Mouse (Mus musculus) embryonic fibroblast, embryonic 13.5 days (primary cell): ENCODE results near the gene Prkd1. TPM values are rescaled to one million over a fixed set of nuclear protein-coding genes. Genes with fewer than 3 reads are reported as not detected.

Experiments
- H3K27ac ChIP-seq: 2 replicates; pipeline ENCODE4 v1.5.1; 2012; ENCODE audit warnings: low read length, control low read depth, inconsistent platforms; ENCODE audit not compliant: insufficient read depth
- H3K4me1 ChIP-seq: 2 replicates; pipeline ENCODE4 v1.6.1; 2011; ENCODE audit warnings: low read length; ENCODE audit not compliant: control insufficient read depth, insufficient read depth
- H3K4me3 ChIP-seq: 2 replicates; pipeline ENCODE4 v1.5.1; 2011; ENCODE audit warnings: mild to moderate bottlenecking, control low read depth, low read length; ENCODE audit not compliant: insufficient read depth
- CTCF ChIP-seq: IDR thresholded peaks from 2 replicates; pipeline ENCODE4 v1.5.1; 2011; ENCODE audit warnings: mild to moderate bottlenecking, control low read depth, low read length, moderate library complexity, borderline replicate concordance; ENCODE audit not compliant: insufficient read depth
- POLR2A ChIP-seq: IDR thresholded peaks from 2 replicates; pipeline ENCODE4 v1.6.1; 2011; ENCODE audit warnings: low read depth, mild to moderate bottlenecking, control low read depth, low read length, moderate library complexity
- polyA plus RNA-seq: library from polyadenylated mRNA; stranded (reverse); fragments of >200 nt; gene quantifications from 2 replicates; pipeline ENCODE4 v1.2.4, GENCODE M21; 2011; ENCODE audit warnings: low read depth; ENCODE audit not compliant: missing spikeins, insufficient read length

The Prkd1 gene
- polyA plus RNA-seq, 1 experiment = 20.1 TPM

- no peak overlapping the region for H3K4me3 ChIP-seq
- H3K4me1 ChIP-seq = no peaks in the 10 kb centered on the region
- TF ChIP-seq POLR2A = no peak
- no peak for TF ChIP-seq CTCF
- no peak overlapping the region for H3K27ac ChIP-seq
Measured at GRCm38 (mm10) chr12:50457151-50457550, 191.7 kb downstream of the Prkd1 start.

DNA sequence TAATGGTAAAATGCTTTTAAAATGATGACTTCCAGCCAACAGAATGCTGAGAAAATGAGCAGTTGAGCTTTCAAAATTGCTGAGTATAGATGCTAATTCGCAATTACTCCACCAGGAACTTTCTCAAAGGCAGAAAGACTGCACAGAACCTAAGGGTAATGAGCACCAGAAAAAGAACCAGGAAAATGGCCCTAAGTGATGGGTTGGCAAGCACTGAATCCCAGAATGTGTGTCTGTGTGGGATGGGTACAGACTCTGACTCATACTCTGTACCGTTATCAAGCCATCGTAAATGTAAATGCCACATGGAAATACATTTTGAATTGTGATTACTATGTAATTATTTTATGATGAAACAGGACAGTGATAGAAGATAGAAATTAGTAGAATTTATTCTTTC lies 197.1 kb downstream of the Prkd1 start:
- no peak overlapping the region for H3K4me3 ChIP-seq
- no peak overlapping the region for H3K27ac ChIP-seq
- TF ChIP-seq CTCF (no peak), POLR2A (no peak)
- no peaks in the 10 kb centered on the region for H3K4me1 ChIP-seq

GRCm38 (mm10) chr12:50436660-50437059 lies 212.2 kb downstream of the Prkd1 start:
- no peak for TF ChIP-seq POLR2A
- no peak for TF ChIP-seq CTCF
- H3K27ac ChIP-seq = no peak overlapping the region
- H3K4me1 ChIP-seq = no peaks in the 10 kb centered on the region
- no peak overlapping the region for H3K4me3 ChIP-seq

- no peaks in the 10 kb centered on the region for H3K4me1 ChIP-seq
- H3K4me3 ChIP-seq = no peak overlapping the region
- H3K27ac ChIP-seq = no peak overlapping the region
- TF ChIP-seq CTCF (no peak), POLR2A (no peak)
Measured at GRCm38 (mm10) chr12:50430129-50430703, 218.7 kb downstream of the Prkd1 start.

GRCm38 (mm10) chr12:50352404-50352803 lies 296.5 kb downstream of the Prkd1 start:
- TF ChIP-seq POLR2A (no peak), CTCF (no peak)

GRCm38 (mm10) chr12:50333182-50333581 lies 315.7 kb downstream of the Prkd1 start:
- Histone ChIP-seq H3K4me1 (no peaks in the 10 kb centered on the region), H3K27ac (no peak overlapping the region), H3K4me3 (no peak overlapping the region)
- TF ChIP-seq POLR2A (no peak), CTCF (no peak)

More at GRCm38 (mm10) chr12:50352404-50352803, 296.5 kb downstream of the Prkd1 start:
- no peaks in the 10 kb centered on the region for H3K4me1 ChIP-seq
- no peak overlapping the region for H3K4me3 ChIP-seq
- H3K27ac ChIP-seq = no peak overlapping the region

DNA sequence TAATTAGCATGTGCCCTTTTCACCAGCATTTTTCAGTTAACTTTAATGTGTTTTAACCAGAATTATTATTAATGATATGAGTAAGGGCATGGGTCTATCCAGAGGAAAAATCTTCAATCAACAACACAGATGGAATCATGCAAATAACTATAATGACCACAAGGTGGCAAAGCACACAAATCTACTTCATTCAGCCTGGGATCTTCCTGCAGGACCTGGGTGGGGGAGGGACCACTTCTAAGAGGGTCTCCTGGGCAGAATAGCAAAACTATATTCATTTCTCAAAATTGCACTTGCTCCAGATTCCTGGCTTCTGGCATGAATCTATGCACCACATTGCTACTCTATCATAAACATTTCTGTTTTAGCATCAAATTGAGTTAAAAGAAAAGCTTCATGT lies 334.3 kb downstream of the Prkd1 start:
- H3K4me1 ChIP-seq = no peaks in the 10 kb centered on the region
- no peak overlapping the region for H3K27ac ChIP-seq
- no peak for TF ChIP-seq POLR2A

DNA sequence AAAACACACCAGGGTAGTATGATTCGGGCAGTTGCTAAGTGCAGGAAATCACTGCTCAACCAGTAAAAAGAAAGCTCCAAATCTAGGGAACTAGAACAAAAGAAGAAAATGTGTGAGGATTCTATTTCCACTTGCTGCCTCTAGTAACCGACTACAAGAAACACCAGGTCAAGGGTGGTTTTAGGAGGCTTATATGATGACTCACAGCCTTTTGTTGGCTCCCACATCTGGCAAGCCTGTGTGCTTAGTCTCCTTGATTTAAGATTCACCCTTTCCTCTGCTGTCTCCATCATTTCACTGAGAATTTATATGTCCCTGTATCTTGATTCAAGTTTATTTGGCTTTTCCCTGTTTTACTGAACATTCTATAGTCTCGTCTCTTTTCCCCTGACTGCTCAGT lies 339.6 kb downstream of the Prkd1 start:
- Histone ChIP-seq H3K4me1 (no peaks in the 10 kb centered on the region), H3K4me3 (no peak overlapping the region), H3K27ac (no peak overlapping the region)
- TF ChIP-seq CTCF (no peak), POLR2A (no peak)

More for the DNA sequence above, 334.3 kb downstream of the Prkd1 start:
- no peak overlapping the region for H3K4me3 ChIP-seq

- H3K27ac ChIP-seq = no peak overlapping the region
- H3K4me1 ChIP-seq = no peaks in the 10 kb centered on the region
- H3K4me3 ChIP-seq = no peak overlapping the region
- no peak for TF ChIP-seq CTCF
- no peak for TF ChIP-seq POLR2A
Measured at GRCm38 (mm10) chr12:50301334-50301733, 347.6 kb downstream of the Prkd1 start.

DNA sequence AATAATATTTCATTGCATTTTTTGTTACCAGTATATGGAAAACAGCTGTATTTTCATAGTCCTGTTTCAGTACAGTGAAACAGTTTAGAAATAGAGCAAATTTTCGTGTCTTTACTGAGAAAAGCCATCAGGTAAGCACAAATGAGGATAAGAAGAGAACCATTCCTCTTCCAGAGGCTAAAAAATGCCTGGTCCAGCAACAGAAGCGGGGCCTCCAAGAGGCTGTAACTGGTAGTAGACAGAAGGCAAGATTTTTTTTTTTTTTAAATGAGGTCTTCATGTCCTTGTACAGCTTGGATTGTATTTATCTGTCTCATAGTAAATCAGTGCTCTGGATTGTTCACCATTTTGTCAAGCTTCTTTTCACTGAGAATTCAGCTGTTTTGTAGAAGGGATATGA lies 352.8 kb downstream of the Prkd1 start:
- H3K4me3 ChIP-seq = no peak overlapping the region
- H3K4me1 ChIP-seq = no peaks in the 10 kb centered on the region
- TF ChIP-seq CTCF (no peak), POLR2A (no peak)
- no peak overlapping the region for H3K27ac ChIP-seq

DNA sequence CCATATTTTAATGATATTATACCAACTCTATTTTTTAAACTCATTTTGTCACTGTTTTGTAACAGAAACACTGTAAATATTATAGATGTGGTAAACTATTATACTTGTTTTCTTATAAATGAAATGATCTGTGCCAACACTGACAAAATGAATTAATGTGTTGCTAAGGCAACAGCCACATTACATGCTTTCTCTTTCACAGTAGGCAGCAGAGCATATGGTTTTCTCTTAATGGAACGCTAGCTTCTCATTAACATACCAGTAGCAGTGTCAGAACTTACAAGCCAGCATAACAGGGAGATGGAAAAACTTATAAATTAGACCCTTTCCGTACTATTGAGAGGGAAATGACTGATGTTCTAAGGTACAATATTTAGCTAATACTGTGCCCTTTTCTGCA lies 353.3 kb downstream of the Prkd1 start:
- Histone ChIP-seq H3K4me3 (no peak overlapping the region), H3K4me1 (no peaks in the 10 kb centered on the region), H3K27ac (no peak overlapping the region)
- TF ChIP-seq CTCF = no peak
- no peak for TF ChIP-seq POLR2A
